Mouse (Mus musculus) mouse trophoblast stem cell (cell line): ENCODE results near the gene Crcp.

Source experiments
- in situ Hi-C, 2 experiments: fragments of 300-500 bp; cut with MseI, MboI; formaldehyde crosslinking; loops; 2 replicates in 1 of 2; 3 replicates in 1 of 2; pipeline ENCODE4 v1.15.1; 2025

Crcp gene

DNA sequence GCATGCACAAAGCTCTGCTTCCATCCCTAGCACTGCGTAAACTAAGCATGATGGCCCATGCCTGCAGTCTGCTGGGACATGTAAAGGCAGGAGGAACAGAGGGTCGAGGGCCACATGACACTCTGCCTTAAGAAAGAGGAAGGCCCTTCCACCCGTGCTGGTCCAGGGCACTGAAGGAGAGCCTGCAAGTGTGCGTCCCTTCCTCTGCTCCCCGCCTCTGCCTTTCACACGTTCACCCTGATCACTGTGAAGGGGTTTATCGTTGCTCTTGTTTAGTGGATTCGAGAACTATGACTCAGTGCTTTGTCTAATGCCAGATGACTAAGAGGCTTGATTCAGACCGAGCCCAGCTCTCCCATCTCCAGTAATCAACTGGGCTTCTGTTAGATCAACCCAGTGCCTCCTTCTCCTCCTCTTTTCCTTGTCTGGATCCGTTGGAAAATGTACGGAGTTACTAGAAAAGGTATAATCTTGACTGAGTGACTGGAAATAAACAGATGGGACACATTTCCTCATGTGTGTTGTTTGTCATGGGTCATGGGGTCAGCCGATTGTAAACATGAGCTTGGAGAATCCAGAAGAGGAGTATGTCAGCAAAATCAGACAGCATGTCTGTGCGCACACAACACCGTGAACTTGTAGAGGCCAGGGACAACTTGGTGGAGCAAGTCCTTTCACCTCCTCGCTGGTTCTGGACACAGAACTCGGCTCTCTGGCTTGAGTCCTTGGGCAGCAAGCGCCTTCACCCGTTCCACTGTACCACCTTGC, 60.7 kb downstream of the Crcp start:
- in situ Hi-C loops = no loop called here

DNA sequence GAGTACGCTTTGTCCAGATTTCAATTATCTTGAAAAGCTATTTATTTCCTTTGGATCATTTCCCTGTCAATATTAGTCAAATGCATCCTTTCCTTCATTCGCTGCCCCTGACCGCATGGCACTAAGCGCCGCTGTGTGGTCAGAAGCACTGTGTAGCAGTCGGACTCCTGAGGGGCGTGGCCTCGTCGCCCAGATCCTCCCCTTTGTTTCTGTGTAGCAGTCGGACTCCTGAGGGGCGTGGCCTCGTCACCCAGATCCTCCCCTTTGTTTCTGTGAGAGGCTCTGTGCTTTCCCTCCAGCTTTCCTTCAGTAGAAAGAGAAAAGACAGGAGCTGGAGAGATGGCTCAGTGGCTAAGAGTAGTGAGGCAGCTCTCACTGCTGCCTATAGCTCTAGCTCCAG, 67.7 kb downstream of the Crcp start:
- in situ Hi-C loops = no loop called here

DNA sequence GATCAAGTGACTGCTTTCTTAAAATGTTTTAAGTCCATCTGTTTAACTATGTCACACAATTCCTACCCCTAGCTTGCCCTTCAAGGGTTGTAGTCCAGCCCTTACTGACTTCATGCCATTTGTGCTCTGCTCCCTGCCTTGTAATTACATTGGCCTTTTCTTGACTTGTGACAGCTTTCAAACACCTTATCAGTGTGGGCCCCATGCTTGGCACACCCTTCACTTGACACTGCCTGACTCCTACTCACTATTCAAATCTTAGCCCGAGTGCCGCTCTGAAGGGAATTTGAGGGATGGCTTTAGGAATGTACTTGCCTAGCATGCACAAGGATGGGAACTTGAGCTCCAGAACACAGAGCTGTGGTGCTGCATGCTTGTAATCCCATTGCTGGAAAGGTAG, 68.7 kb downstream of the Crcp start:
- in situ Hi-C loops = no loop called here

DNA sequence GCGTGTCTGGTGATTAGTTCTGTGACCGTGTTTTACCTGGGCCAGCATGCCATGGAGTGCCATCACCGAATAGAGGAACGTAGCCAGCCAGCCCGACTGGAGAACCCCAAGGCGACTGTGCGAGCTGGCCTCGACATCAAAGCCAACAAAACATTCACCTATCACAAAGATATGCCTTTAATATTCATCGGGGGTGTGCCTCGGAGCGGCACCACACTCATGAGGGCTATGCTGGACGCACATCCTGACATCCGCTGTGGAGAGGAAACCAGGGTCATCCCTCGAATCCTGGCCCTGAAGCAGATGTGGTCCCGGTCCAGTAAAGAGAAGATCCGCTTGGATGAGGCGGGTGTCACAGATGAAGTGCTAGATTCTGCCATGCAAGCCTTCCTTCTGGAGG, 72.6 kb downstream of the Crcp start:
- in situ Hi-C loops = no loop called here

DNA sequence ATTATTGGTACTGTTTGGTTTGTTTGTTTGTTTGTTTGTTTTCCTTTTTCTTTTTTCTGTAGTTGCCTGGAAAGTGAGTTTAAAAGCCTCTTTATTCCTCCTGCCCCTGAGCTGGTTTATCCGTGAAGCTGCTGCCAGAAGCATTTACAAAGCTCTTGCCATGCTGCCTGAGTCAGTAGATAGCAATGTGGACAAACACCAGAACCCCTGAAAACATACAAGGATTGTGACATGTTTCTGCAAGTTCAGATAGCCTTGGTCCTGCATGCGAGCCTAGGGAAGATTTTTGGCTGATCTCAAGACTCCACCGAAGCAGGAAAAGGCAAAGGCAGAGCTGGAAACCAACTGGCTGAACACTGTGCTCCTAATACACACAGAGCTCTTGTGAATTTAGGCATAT, 80.3 kb downstream of the Crcp start:
- in situ Hi-C loops = no loop called here
